ENCODE assay signal across 8 mouse cellular contexts in the genomic region with DNA sequence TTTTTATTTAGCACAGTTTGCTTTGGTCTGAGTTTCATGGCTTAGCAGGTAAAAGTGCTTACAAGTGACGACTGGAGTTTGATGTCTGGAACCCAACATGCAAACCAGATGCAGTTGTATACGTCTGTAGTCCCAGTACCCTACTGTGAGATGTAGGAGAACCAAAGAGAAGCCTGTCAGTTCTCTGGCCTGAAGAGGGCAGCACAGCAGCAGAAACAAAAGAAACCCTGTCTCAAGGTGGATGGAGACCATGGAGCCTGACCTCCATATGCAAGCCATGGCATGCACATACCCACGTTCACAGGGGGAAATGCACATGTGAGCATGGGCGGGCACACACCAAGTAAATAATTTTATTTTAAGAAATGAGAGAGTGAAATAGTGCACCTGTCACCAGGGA. TPM values are rescaled to one million over a fixed set of nuclear protein-coding genes. Genes with fewer than 3 reads are reported as not detected.
A peak's percentile ranks its signal among the peaks of the same experiment; 100 is the strongest.
DNase-seq lines count a peak whose midpoint lies in the region; TF ChIP-seq lines count a peak whose summit lies in the region.

No protein-coding gene starts in this region.

- peak; percentile 45 to 51 for DNase-seq in adrenal gland, adult 18-20 months (ENCODE audit: low spot score in 2 of 2)
- no peak for DNase-seq in adrenal gland, postnatal 4 days (ENCODE audit: low spot score in 2 of 2)
- DNase-seq in B cell, adult 2 months = peak; percentile 59 to 63
- DNase-seq in frontal cortex, postnatal 25 days (ENCODE audit: low spot score in 2 of 2) = peak; percentile 11 to 18
- peak; percentile 76 for DNase-seq in kidney, adult 9 months
- DNase-seq in lung, adult 18-20 months = peak; percentile 75 to 81

- H3K27me3 ChIP-seq in small intestine, adult 2 months (ENCODE audit: control insufficient read depth, insufficient read depth, low read length) = no peaks in the 10 kb centered on the region

- TF ChIP-seq CTCF in bone marrow, adult 2 months (IDR thresholded peaks at IDR 0.05; ENCODE audit: control insufficient read depth, insufficient read depth, low read length) = peak; percentile 77
- peak; percentile 59; the same call in 1 of the 2 replicates for TF ChIP-seq CTCF in small intestine, adult 2 months (IDR thresholded peaks at IDR 0.05; ENCODE audit: extremely low read depth, insufficient read length, insufficient replicate concordance, low read depth, low read length)

- no peak overlapping the region for H3K4me3 ChIP-seq in bone marrow, adult 2 months (replicated peaks; ENCODE audit: control insufficient read depth, low read depth, low read length)
- no peak overlapping the region for H3K4me3 ChIP-seq in small intestine, adult 2 months (ENCODE audit: low read depth, low read length)

- no peaks in the 10 kb centered on the region; the same call in 1 of the 2 replicates for H3K4me1 ChIP-seq in bone marrow, adult 2 months (ENCODE audit: control insufficient read depth, insufficient read depth, low read length)
- H3K4me1 ChIP-seq in small intestine, adult 2 months (ENCODE audit: control insufficient read depth, insufficient read depth, insufficient read length, low read length) = no peaks in the 10 kb centered on the region

- H3K36me3 ChIP-seq in small intestine, adult 2 months (ENCODE audit: control insufficient read depth, insufficient read depth, low read length) = no peaks in the 10 kb centered on the region

- 16% methylated on average over 4 of the region's 4 CpGs for WGBS in bone marrow, adult 2 months
- 31% methylated on average over 4 of the region's 4 CpGs for WGBS in small intestine, adult 2 months

- H3K27ac ChIP-seq in bone marrow, adult 2 months (ENCODE audit: control insufficient read depth, insufficient read depth, low read depth, low read length, poor library complexity) = no peak overlapping the region
- no peak overlapping the region for H3K27ac ChIP-seq in small intestine, adult 2 months (ENCODE audit: insufficient read depth, low read depth, low read length)

- no peak for TF ChIP-seq POLR2A in bone marrow, adult 2 months (IDR thresholded peaks at IDR 0.05; ENCODE audit: borderline replicate concordance, control insufficient read depth, low read depth, low read length)
- TF ChIP-seq POLR2A in small intestine, adult 2 months (IDR thresholded peaks at IDR 0.05; ENCODE audit: low read depth, low read length) = no peak

RNA-seq across cellular contexts. Expression of a gene that starts 54.9 kb away (rescaled TPM):
- total RNA-seq in adrenal gland, adult 18-20 months (2021) = 1 to 10 TPM; 9.0 to 9.4 TPM
- 1 to 10 TPM; 9.1 to 9.8 TPM for total RNA-seq in adrenal gland, postnatal 4 days (2021)
- polyA plus RNA-seq in bone marrow, adult 2 months (2011; ENCODE audit: insufficient read depth, insufficient read length, low replicate concordance, missing spikeins) = 4.7 and 10.1 TPM in 2 replicates
- polyA plus RNA-seq in small intestine, adult 2 months (2012; rRNA removed) = 8.5 and 11.2 TPM in 2 replicates

Comparison
In these comparisons a context has a peak if more than half of its experiments do, and no peak if none do; other contexts are left out.
1. DNase-seq: peak in adrenal gland, adult 18-20 months (2 of 2), B cell, adult 2 months (2 of 2), frontal cortex, postnatal 25 days (2 of 2), kidney, adult 9 months (single experiment) and lung, adult 18-20 months (2 of 2); none in adrenal gland, postnatal 4 days (0 of 2).